Mouse (Mus musculus) embryonic stem cell, embryonic (primary cell): Measurements from ENCODE around the gene Mgst1.

Source experiments
- CTCF ChIA-PET, 4 experiments: fragments of 300-600 bp in 2 of 4; fragments of 350-600 bp in 2 of 4; sonication (Branson Sonifier 250); formaldehyde crosslinking; loops; one replicate each; lab custom pipeline; 2022; ENCODE audit warnings: inconsistent platforms in 2 of 4; lab: Charles Lee
- POLR2A ChIA-PET, 4 experiments: fragments of 300-600 bp in 2 of 4; fragments of 350-600 bp in 2 of 4; sonication (Branson Sonifier 250); formaldehyde crosslinking; loops; one replicate each; lab custom pipeline; 2022; ENCODE audit warnings: antibody characterized with exemption in 4 of 4, inconsistent platforms in 1 of 4; lab: Charles Lee

The Mgst1 gene

GRCm38 (mm10) chr6:138139930-138140329 is at the start of gene Mgst1:
Gene Mgst1, plus strand, starts transcription at chr6:138140316.
- POLR2A ChIA-PET, result no interaction called here
- CTCF ChIA-PET, result interaction anchor here in 1 of 4 experiments (0.9 kb wide), 1 partner anchor 13 kb away, joined by 4 read pairs; no protein-coding TSS in a partner anchor

DNA sequence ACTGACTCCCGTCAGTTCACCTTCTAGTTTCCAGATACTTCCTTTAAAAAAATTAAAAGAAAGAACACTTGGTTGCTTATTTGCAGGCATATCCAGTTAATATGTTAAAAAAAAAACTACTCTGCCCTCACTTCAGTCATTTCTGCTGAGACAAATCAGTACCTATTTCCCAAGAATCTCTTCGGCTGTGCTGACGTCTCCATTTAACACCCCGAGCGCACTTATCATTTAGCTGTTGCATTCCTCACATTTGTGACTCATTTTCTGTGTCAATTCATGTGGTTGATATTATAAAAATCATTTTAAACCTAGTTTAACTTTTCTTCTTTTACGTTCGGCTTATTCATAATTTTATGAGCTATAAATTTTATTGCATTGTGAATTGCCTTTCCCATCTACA is 47.7 kb upstream of the Mgst1 start:
- POLR2A ChIA-PET, result no interaction called here
- CTCF ChIA-PET, result interaction anchor here in 1 of 4 experiments (0.6 kb wide), 1 partner anchor 52 kb away, joined by 3 read pairs; no protein-coding TSS in a partner anchor

DNA sequence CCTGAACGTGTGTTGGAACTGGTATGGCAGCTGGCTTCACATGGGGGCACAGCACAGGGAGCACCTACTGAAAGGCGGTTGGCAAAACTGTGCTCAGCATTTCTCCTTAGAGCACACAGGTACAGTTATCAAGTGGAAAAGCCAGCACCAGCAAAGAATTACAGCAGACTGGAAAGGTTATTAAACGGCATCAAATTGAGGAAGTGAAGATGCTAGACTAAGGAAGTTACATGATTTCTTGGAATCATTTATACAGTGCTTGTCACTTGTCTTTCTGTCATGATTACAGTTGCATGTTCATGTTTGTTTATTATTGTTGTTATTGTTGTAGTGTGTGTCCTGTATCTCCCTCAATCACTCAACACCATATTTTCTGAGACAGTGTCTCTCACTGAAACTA is 45.1 kb upstream of the Mgst1 start:
- ChIA-PET POLR2A (interaction anchor here in 1 of 4 experiments (0.6 kb wide), 1 partner anchor 34 kb away, joined by 3 read pairs; no protein-coding TSS in a partner anchor), CTCF (no interaction called here)

DNA sequence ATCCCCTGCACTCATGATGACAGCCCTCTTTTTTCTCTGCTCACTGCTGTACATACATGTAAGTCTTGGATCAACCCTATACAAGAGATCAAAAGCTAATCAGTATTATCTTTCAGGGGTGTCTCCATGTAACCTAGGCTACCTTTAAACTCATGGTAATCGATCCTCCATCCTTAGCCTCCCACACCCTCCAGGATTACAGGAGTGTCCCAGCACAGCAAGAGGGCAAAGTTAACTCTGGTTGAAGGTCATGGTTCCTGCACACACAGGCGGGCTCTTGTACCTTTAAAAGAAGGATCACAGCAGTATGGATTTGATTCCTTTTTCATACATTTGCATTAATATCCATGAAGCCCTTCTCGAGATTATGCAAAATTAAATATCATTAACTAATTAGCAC is 40.5 kb upstream of the Mgst1 start:
- ChIA-PET POLR2A (no interaction called here), CTCF (no interaction called here)

GRCm38 (mm10) chr6:138101843-138102242 is 38.3 kb upstream of the Mgst1 start:
- ChIA-PET POLR2A (no interaction called here), CTCF (no interaction called here)

DNA sequence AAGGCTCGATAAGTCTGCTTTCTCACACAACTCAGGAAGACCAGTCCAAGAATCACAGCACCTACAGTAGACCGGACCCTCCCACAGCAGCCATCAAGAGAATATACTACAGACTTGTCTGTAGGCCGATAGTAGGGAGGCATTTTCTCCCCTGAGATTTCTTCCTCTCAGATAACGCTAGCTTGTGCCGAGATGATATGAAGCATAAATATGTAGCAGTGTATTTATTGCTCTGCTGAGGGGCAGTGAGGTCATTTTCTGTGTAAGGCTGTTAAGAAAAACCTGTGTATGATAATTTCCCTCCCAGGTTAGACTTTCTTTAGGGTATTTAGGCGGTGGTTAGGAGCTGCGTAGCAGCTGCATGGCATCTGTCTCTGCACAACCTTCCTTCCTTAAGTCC is 37.2 kb upstream of the Mgst1 start:
- POLR2A ChIA-PET, result no interaction called here
- CTCF ChIA-PET, result no interaction called here

DNA sequence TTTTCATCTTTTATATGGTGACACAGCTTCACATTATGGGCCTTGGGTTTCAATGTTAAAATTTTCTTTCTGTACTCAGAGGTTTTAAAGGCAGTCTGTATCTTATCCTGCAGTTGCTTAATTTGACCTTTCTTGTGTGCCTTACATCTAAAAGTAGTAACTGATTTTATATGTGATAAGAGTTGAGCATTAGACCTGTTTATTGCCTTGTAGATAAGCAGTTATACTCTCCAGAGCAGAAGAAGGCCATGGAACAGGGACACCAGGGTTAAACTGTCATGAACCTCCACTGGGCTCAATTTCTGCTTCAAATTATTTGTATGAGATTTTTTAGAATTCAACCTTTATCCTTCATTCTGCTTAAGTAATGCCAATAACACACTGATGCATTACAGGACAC is 35.6 kb upstream of the Mgst1 start:
- ChIA-PET CTCF (no interaction called here), POLR2A (no interaction called here)

DNA sequence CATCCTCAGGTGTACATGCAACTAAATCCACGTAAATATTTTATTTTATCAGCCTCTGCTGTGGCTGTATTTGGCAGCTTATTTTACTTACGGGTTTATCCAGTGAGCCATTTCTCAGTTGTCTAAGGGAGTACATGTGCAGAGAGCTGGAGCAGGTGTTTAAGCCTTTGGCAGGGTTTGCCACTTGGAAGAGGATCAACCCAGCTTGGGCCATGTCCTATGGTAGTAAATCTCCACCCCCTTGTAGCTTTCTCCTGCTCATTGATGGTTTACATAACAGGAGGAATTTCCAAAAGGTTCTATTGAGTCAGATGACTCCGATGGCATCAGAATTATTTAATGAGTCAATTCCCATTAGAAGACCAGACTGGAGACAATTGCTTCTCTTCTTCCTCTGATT is 22.6 kb upstream of the Mgst1 start:
- POLR2A ChIA-PET, result interaction anchor here in 1 of 4 experiments (0.5 kb wide), 1 partner anchor 11 kb away, joined by 3 read pairs; no protein-coding TSS in a partner anchor
- CTCF ChIA-PET, result no interaction called here

DNA sequence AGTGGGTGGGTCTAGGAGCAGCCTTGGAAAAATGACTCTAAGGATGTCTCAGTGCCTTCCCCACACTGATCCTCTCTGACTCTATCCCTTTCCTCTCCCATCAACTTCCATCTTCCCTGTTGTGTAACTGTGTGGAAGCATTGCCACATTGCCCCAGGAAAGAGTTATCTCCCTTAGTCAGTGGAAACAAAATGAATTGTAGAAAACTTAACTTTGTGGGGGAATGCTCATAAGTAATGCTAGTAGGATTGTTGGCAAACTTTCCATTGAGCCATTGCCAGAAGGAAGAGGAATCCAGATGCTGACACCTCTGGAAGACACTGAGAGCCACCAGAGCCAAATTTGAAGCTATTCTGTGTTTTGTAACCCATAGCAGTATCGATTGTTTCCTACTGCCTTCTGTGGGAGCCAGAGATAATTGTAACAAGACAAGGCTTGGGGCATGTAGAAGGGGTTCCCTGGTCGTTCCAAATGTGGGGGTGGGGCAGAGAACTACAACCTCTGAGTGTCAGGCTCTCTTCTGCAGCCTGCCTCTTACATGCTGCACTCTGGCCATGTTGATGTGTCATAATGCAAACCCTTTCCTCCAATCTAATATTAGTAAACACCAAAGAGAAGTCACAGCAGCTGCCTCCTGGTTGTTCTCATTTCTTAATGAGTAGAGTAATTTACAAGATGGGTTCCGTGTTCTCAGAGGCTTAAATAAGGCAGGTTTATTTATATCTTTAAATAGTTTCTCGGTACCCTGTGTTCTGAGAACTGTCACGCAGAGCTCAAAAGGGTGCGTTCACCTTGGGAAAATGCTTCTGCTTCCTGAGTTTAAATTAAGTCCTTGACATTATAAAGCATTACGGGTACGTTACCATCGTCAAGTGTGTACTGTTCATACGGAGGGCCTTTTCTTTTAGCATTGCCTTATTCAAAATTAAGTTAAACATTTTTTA is 11.5 kb upstream of the Mgst1 start:
- ChIA-PET POLR2A (no interaction called here), CTCF (no interaction called here)

GRCm38 (mm10) chr6:138130541-138130940 is 9.6 kb upstream of the Mgst1 start:
- CTCF ChIA-PET, result no interaction called here
- POLR2A ChIA-PET, result no interaction called here

- POLR2A ChIA-PET, result no interaction called here
- CTCF ChIA-PET, result interaction anchor here in 1 of 4 experiments (0.9 kb wide), 1 partner anchor 13 kb away, joined by 4 read pairs; no protein-coding TSS in a partner anchor
Observed at GRCm38 (mm10) chr6:138140336-138140735, 220 bp downstream of the Mgst1 start.

GRCm38 (mm10) chr6:138141111-138141592 is 1.0 kb downstream of the Mgst1 start:
- ChIA-PET POLR2A (no interaction called here), CTCF (no interaction called here)

GRCm38 (mm10) chr6:138142604-138143003 is 2.5 kb downstream of the Mgst1 start:
- CTCF ChIA-PET, result interaction anchor here in 1 of 4 experiments (0.6 kb wide), 1 partner anchor 1199 kb away, joined by 3 read pairs; no protein-coding TSS in a partner anchor
- POLR2A ChIA-PET, result no interaction called here

DNA sequence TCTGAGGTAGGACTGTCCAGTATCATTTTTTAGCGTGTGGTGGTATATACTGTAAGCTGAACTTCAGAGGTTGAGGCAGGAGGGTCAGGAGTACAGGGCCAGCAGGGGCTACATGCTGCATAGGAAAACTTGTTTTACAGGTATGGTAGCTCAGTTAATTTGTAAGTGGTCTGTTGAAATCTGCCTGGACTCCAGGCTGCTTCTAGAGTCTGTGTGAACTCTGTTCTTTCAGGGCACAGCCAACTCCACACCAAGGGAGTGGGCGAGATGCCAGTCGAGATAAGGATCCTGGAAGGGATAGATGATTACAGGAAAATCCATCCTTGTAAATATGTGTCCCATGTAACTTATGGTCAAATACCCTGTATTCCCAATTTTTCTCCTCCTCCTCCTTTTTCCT is 3.3 kb downstream of the Mgst1 start:
- ChIA-PET CTCF (no interaction called here), POLR2A (no interaction called here)

DNA sequence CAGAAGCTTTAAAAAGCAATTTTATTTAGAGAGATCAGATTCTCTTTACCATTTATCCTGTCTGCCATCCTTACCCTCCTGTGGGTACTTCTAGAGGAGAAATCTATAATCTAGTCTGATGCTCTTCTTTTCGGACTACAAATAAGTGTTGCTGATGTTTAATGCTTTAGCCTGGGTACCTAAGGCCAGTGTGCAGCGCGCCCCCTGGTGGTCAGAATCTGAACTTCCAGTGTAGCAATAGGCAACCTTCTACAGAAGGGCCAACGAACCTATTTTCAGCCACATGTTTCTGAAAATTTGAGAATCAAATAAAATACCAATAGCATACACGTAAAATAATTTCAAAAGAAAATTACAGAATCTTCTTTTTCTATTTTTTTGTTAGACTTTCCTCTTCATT is 13.0 kb downstream of the Mgst1 start:
- POLR2A ChIA-PET, result no interaction called here
- CTCF ChIA-PET, result interaction anchor here in 3 of 4 experiments (0.6 to 1.3 kb wide), 5 partner anchors 13 to 1157 kb away, joined by 3 to 6 read pairs (median 4); partner anchors contain the start of gene Mgst1 (in 1 of the 3)

DNA sequence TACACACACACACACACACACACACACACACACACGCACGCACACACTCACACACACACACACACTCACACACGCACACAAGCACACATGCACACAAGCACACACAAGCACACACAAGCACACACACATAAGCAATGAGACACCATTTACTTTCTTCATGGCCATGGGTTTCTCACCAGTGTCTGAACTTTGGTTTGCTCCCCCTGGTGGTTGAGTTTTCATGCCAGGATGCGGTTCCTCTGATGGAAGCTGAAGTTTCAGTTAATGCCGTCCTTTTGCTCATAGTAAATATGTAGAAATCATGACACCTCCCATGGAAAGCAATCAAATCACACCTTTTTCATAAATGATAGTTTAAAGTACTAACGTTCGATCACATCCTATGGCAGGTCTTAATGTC is 23.8 kb downstream of the Mgst1 start:
- POLR2A ChIA-PET, result no interaction called here
- CTCF ChIA-PET, result interaction anchor here in 3 of 4 experiments (0.6 to 0.8 kb wide), 7 partner anchors 8 to 1151 kb away, joined by 3 to 6 read pairs (median 3); no protein-coding TSS in a partner anchor

- ChIA-PET CTCF (interaction anchor here in 1 of 4 experiments (0.8 kb wide), 1 partner anchor 8 kb away, joined by 3 read pairs; no protein-coding TSS in a partner anchor), POLR2A (no interaction called here)
Observed at GRCm38 (mm10) chr6:138171480-138172224, 31.5 kb downstream of the Mgst1 start.
